Mouse (Mus musculus) frontal cortex, adult (tissue): ENCODE measurements around the gene 1700069L16Rik.

Experiments
- ATAC-seq: cut with Nextera tagmentation; 2 replicates; pipeline ENCODE4 v1.9.2; 2017; ENCODE audit warnings: mild to moderate bottlenecking, moderate library complexity, mixed read lengths; ENCODE audit not compliant: low TSS enrichment

The 1700069L16Rik gene

GRCm38 (mm10) chr5:113644520-113644919 is 80.1 kb downstream of the 1700069L16Rik start:
- ATAC-seq, result no peak

GRCm38 (mm10) chr5:113643107-113643848 is 81.3 kb downstream of the 1700069L16Rik start:
- peak; percentile 88 for ATAC-seq
